Mouse (Mus musculus): ENCODE results near the gene Mon1a.

Mon1a gene

GRCm38 (mm10) chr9:107908410-107909158, 20.6 kb downstream of the Mon1a start:
- DNase-seq (ENCODE audit: low read depth, low spot score) = no peak

- no peak for DNase-seq (ENCODE audit: low read depth, low spot score)
These were observed 22.2 kb downstream of the Mon1a start for GRCm38 (mm10) chr9:107910025-107910769.

GRCm38 (mm10) chr9:107914764-107915420, 26.9 kb downstream of the Mon1a start:
- no peak for DNase-seq (ENCODE audit: low read depth, low spot score)

- DNase-seq (ENCODE audit: low read depth, low spot score) = no peak
These were observed 30.1 kb downstream of the Mon1a start for GRCm38 (mm10) chr9:107917895-107918608.

- DNase-seq (ENCODE audit: low read depth, low spot score) = no peak
These were observed 30.9 kb downstream of the Mon1a start for GRCm38 (mm10) chr9:107918884-107919283.

GRCm38 (mm10) chr9:107919441-107919840, 31.5 kb downstream of the Mon1a start:
- no peak for DNase-seq (ENCODE audit: low read depth, low spot score)

- DNase-seq (ENCODE audit: low read depth, low spot score) = no peak
These were observed 35.1 kb downstream of the Mon1a start for GRCm38 (mm10) chr9:107923021-107923420.

- DNase-seq (ENCODE audit: low read depth, low spot score) = no peak
These were observed 36.0 kb downstream of the Mon1a start for GRCm38 (mm10) chr9:107923956-107924355.

GRCm38 (mm10) chr9:107925251-107925650, 37.3 kb downstream of the Mon1a start:
- DNase-seq (ENCODE audit: low read depth, low spot score) = no peak

- DNase-seq (ENCODE audit: low read depth, low spot score) = no peak
These were observed 39.0 kb downstream of the Mon1a start for GRCm38 (mm10) chr9:107926920-107927420.

- DNase-seq (ENCODE audit: low read depth, low spot score) = no peak
These were observed 39.8 kb downstream of the Mon1a start for GRCm38 (mm10) chr9:107927749-107928148.

GRCm38 (mm10) chr9:107928169-107928568, 40.2 kb downstream of the Mon1a start, which contains the start of gene Actl11:
Gene Actl11, plus strand, starts transcription at chr9:107928469.
- DNase-seq (ENCODE audit: low read depth, low spot score) = no peak

- DNase-seq (ENCODE audit: low read depth, low spot score) = no peak
These were observed 44.3 kb downstream of the Mon1a start for GRCm38 (mm10) chr9:107932221-107932620.

GRCm38 (mm10) chr9:107934146-107934545, 46.2 kb downstream of the Mon1a start:
- no peak for DNase-seq (ENCODE audit: low read depth, low spot score)

GRCm38 (mm10) chr9:107935374-107935773, 47.4 kb downstream of the Mon1a start, which contains the start of gene Camkv:
Gene Camkv, plus strand, starts transcription at chr9:107935674.
- DNase-seq (ENCODE audit: low read depth, low spot score) = no peak

- peak; percentile 45 for DNase-seq (ENCODE audit: low read depth, low spot score)
These were observed 47.9 kb downstream of the Mon1a start for GRCm38 (mm10) chr9:107935790-107936214.

GRCm38 (mm10) chr9:107936215-107936822, 48.4 kb downstream of the Mon1a start:
- DNase-seq (ENCODE audit: low read depth, low spot score) = no peak

- DNase-seq (ENCODE audit: low read depth, low spot score) = no peak
These were observed 48.9 kb downstream of the Mon1a start for GRCm38 (mm10) chr9:107936831-107937230.

GRCm38 (mm10) chr9:107947241-107948194, 59.6 kb downstream of the Mon1a start:
- no peak for DNase-seq (ENCODE audit: low read depth, low spot score)

Data from CD4-positive helper T cell, adult 2 months (primary cell).